Mouse (Mus musculus) adrenal gland, postnatal 25 days (tissue): ENCODE results near the gene Pkd1. TPM values are rescaled to one million over a fixed set of nuclear protein-coding genes. Genes with fewer than 3 reads are reported as not detected.
A peak's percentile ranks its signal among the peaks of the same experiment; 100 is the strongest.

ENCODE experiments used
- DNase-seq: peaks from one replicate; pipeline ENCODE4 v3.0.0; 2021; ENCODE audit warnings: mixed read lengths
- long read RNA-seq: library from polyadenylated mRNA; stranded (forward); transcript quantifications from one replicate; pipeline ENCODE4 v2.0.0, GENCODE M21; 2021
- total RNA-seq: library from RNA; stranded (reverse); gene quantifications from 2 replicates; pipeline ENCODE4 v1.2.3, GENCODE M21; 2021

Gene Pkd1
- 45.2 and 65.8 TPM in 2 replicates for total RNA-seq
- long read RNA-seq, partial matches to known transcripts, result 2 of 6 reads
- long read RNA-seq, other reads (novel, unspliced or antisense), result 4 of 6 reads

- peak; percentile 97 for DNase-seq
Observed at GRCm38 (mm10) chr17:24549618-24550415, at the start of gene Pkd1. Gene Pkd1 (plus strand): TSS chr17:24549834.

GRCm38 (mm10) chr17:24502208-24502607, 47.4 kb upstream of the Pkd1 start:
- no peak for DNase-seq

DNA sequence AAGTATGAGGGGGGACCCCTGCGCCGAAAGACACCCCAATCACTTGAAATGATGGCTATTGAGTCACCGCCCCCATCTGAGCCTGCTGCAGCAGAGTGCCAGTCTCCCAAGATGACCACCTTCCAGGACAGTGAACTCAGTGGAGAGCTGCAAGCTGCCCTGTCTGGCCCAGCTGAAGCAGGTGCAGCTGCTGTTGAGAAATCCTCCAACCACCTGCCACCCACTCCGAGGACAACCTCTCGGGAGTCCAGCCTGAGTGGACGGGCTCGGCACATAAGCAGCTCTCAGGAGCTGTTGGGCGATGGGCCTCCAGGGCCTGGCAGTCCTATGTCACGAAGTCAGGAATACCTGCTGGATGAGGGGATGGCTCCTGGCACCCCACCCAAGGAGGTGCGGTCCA, 45.5 kb upstream of the Pkd1 start:
- DNase-seq, result no peak

DNA sequence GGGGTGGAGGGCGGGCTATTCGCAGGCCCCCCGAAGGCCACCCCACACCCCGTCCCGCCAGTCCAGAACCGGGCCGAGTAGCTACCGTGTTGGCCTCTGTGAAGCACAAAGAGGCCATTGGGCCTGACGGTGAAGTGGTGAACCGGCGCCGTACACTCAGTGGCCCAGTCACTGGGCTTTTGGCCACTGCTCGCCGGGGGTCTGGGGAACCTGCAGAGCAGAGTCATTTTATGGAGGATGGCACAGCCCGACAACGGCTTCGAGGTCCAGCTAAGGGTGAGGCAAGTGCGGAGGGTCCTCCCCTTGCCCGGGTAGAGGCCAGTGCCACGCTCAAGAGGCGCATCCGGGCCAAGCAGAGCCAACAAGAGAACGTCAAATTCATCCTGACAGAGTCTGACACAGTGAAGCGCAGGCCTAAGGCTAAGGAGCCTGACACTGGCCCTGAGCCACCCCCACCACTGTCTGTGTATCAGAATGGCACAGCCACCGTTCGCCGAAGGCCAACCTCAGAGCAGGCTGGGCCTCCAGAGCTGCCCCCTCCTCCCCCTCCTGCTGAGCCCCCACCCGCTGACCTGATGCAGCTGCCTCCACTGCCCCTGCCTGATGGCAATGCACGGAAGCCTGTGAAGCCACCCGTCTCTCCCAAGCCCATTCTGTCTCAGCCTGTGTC, 44.2 kb upstream of the Pkd1 start:
- DNase-seq, result no peak

- DNase-seq, result peak; percentile 55
Observed at GRCm38 (mm10) chr17:24506332-24507070, 43.1 kb upstream of the Pkd1 start.

- DNase-seq, result no peak
Observed at GRCm38 (mm10) chr17:24507129-24507664, 42.4 kb upstream of the Pkd1 start.

- DNase-seq, result no peak
Observed at GRCm38 (mm10) chr17:24507806-24508460, 41.7 kb upstream of the Pkd1 start.

GRCm38 (mm10) chr17:24513609-24514008, 36.0 kb upstream of the Pkd1 start:
- peak; percentile 63 for DNase-seq

DNA sequence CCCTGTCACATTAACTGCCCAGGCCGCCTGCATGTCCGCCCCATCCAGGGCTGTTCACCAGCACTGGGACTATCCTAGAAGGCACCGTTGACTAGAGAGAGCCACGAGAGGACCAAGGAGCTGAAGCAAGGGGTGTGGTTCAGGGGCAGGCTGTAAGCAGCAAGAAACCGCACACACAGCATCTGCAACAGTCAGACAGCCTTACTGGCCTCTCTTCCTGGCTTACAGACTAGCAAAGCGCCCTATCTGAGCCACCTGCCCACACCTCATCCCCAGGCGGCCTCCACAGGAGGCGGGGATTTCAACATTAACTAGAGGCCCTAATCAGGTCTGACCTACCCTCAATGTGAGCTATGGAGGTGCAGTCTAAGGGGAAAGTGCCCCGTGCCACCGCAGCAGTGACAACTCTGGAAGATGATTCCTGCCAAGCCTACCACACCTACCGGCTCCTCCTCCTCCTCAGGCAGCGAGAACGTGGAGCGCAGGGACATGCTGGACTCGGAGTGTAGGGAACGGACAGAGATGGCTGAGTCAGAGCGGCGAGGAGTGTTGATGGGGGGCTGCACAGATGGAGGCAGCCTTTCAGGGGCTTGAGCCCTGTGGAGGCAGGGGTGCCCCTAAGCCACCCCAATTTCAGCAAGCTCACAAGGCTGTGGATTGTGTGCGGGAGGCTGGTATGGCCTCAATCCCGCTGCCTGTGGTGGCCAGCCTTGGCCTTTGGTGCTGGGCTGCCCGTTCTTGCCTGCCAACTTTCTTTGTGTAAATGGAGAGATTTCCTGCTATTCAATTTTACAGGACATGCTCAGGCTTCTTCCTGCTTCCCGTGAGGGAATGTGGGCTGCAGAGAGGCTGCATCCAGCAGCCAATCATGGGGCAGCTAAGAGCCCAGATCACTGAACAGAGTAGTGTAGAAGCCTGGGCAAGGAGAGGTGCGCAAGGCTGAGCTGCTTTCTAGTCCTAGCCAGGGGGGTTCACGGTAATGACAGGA, 35.1 kb upstream of the Pkd1 start:
- no peak for DNase-seq

- DNase-seq, result no peak
Observed at GRCm38 (mm10) chr17:24520450-24520849, 29.2 kb upstream of the Pkd1 start.

DNA sequence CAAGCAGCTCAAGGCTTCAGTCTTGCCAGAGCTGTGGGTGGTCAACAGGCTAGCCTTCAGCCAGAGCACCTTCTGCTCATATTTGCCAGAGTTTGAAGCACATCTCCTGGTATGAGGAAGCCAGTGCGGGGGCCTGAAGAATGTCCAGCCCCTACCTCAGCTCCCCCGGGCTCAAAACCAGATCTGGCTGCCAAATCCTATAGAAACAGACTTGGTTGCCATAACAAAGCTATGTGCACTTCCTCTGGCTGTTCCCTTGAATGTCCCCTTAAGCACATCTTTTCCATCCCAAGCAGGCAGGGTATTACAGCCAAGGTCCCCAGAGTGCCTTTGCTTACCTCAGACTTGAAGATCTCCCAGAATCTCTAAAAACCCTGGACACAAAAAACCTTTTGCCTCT, 24.9 kb upstream of the Pkd1 start:
- DNase-seq, result no peak

DNA sequence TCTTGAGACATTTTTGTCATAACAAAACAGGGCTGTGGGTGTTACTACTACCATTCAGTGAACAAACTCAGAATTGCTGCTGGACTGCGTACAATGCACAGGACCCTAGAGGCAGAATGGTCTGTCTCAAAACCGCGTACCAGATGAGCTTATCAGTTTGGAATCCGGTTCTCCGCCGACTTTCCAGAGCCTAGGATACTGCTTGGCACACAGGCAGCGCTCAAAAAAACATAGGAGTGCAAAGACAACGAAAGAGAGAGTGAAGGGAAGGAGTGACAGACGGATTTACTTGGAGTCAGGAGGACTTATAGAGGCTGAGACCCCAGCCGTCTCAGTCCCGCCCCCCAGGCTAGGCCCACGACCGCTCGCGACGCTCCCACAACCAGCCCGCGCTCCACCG, 22.3 kb upstream of the Pkd1 start:
- DNase-seq, result no peak

- DNase-seq, result peak; percentile 85
Observed at GRCm38 (mm10) chr17:24527723-24528559, 21.7 kb upstream of the Pkd1 start, which contains the start of gene Traf7. Gene Traf7 (minus strand): TSS chr17:24527938.

- DNase-seq, result no peak
Observed at GRCm38 (mm10) chr17:24528560-24528918, 21.1 kb upstream of the Pkd1 start.

GRCm38 (mm10) chr17:24529007-24529451, 20.6 kb upstream of the Pkd1 start:
- peak; percentile 48 for DNase-seq

DNA sequence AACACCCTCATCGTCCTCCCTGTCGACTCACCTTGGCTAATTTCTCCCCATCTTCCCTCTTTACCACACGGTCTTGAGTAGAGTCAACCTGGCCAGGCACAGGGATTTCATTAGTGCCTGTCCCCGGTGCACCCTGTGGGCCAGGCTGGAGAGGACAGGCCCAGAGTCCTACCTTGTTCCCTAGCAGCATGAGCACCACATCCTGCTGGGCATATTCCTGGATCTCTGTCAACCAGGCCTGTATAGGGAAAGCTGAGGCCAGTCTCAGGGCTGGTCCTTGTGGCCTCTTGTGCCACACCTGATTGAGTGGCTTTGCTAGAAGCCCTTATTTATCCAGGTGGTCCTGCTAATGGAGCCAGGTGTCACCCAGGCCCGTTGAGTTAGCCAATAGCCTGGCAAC, 19.8 kb upstream of the Pkd1 start:
- no peak for DNase-seq

DNA sequence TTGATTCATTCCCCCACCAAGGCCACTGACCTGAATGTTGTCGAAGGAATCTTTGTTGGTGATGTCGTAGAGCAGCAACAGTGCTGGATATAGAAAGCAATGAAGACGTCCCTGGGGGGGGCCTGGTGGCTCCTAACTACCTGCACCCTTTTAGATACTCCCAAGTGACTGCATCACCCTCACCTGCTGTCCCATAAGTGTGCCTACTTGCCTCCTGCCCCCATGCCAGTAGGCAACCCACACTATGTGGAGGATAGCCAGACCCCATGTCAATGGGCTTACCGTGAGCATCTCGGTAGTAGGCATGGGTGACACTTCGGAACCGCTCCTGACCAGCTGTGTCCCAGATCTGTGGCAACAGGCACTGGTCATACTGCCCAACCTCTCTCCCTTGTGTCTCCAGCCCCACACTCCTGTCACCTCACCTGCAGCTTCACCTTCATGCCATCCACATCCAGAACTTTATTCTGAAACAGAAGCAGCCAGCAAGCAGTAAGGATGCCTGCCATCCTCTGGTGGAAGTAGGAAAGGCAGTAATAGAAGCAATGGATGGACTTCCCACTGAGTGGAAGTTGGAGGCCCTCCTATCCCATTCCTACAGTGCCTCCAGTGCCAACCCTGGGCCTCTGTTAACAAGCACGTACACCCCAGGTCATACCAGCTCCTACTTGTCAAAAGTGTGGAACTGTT, 19.1 kb upstream of the Pkd1 start:
- DNase-seq, result no peak

DNA sequence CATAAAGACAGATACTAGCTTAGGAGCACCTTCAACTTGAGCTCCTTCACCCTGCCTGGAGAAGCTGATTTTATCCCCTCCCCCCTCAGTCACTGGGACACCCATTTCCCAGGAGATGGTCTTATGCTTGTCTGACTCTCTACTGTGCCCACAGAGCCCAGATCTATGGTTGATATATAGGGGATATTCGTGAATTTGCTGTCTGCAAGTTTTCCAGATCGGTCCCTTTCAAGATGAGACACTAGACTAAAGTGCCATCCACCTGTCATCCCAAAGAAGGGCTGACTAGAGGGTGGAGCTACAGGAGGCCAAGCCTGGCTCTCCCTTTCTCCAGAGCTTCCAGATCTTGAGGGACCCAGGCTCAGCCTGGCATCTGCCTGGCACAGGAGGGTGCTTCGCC, 18.6 kb upstream of the Pkd1 start:
- no peak for DNase-seq

DNA sequence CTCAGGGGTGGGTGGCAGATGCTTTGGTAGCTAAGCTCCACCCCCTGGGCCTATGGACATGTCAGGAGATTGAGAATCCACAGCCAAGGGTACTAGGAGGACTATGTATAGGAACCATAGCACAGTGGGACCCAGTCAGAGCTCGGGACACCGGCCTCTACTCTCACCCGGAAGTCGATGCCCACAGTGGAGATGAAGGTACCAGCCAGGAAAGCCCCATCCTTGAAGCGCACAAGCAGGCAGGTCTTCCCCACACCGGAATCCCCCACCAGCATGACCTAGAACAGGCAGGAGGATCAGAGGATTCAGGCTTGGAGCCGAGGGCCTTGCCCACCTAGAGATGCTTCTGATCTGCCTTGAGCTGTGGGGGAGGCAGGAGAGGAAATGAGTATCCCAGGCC, 17.6 kb upstream of the Pkd1 start:
- no peak for DNase-seq
